Mouse (Mus musculus): ENCODE measurements at regions not wholly inside any gene's neighbourhood (a gene's known extent, or its start where the extent isn't known, plus 50 kb on each side); places are given as distances from the start of the nearest gene placed in this dataset.
"Not testable (repeated sequence)": the region's sequence is repeated elsewhere in the genome, so short reads cannot be mapped to it uniquely, and the experiment has no call there.

GRCm38 (mm10) chr15:11476248-11476647 is 76.8 kb upstream of the Tars start:
- DNase-seq (ENCODE audit: low spot score): no peak

DNA sequence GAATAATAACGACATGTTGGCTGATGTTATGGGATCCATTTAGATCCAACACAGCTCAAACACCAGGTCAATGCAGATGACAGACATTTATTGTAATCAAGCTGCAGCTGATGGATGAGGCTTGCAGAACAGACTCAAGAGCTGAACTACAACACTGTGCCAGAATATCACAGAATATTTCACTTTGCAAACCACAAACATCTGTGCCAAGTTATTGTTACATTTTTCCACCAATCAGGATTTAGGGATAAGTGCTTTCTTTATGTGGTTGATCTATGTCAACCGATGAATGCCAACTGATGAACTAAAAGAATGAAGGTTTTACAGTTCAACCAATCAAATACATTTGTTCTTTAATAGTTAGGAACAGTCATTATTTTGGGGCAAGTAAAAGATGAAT is 63.9 kb upstream of the Tars start:
- DNase-seq (ENCODE audit: low spot score): no peak

DNA sequence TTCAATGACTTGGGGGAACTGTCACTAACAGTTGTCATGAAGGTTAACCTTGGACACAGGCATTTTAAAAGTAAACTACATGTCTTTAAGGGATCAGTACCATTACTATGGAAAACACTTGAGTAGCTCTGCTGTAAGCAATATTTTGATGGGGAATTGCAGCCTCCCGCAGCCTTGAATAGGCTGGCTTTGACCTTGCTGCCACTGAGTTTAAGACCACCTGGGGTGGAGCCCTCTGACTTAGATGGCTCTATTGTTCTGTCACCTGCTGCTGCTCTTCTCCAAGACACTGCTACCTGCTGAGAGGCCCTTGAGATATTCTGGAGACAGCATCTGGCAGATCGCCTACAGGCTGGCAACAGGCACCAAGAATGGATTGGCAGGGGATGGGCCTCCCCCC is 62.1 kb upstream of the Tars start:
- DNase-seq (ENCODE audit: low spot score): not testable (repeated sequence)

GRCm38 (mm10) chr15:11459306-11459705 is 59.8 kb upstream of the Tars start:
- DNase-seq (ENCODE audit: low spot score): no peak

DNA sequence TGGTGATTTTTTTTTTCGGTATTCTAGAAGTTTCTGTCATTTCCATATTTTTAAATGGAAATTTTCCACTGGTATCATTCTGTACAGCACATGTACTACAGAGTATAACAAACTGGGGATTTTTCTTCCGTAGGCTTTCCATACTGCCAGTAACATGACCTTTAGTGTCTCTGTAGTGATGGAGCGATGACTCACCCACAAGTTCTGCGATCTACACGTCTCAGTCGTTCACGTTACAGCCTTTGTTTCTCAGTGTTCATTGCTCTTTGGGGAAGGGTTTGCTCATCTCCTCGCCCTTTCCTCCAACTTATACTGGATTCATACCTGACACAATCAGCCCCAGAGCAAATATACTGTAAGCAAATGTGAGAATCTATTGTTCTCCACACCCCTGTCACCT is 57.8 kb upstream of the Tars start:
- DNase-seq (ENCODE audit: low spot score): no peak

- DNase-seq (ENCODE audit: low spot score): no peak
These were observed 56.5 kb upstream of the Tars start for GRCm38 (mm10) chr15:11455982-11456381.

DNA sequence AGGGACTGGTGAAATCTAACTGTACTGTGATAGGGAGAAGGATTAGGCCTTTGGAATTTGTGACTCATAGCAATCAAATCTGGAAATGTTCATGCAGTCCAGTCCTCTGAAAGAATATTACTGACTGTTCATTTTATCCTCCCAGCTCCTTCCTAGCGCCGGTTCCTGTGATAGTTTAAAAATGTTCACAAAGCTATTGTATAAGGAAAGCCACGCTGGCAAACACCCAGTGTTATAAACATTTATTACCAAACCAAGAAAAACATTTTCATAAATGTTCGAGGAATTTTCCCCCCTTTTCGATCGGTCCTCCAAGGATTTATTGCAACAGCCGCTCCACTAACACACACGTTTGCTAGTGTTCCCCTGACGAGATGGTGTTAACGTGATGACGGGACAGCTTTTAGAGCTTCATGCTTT is 55.9 kb upstream of the Tars start:
- no peak for DNase-seq (ENCODE audit: low spot score)

DNA sequence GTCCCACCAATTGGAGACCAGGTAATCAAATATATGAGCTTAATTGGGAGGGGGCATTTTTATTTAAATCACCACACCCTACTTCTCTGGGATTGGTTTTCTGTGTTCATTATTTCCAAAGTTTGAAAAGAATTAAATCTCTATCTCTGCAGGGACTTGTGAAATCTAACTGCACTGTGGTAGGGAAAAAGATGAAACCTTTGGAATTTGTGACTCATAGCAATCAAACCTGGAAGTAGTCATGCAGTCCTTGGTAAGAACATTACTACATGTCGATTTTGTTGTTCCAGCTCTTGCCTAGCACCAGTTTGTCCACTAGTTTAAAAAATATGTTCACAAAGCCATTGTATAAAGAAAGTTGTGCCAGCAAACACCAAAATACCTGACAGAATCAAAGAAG is 54.5 kb upstream of the Tars start:
- no peak for DNase-seq (ENCODE audit: low spot score)

- no peak for DNase-seq (ENCODE audit: low spot score)
These were observed 52.2 kb upstream of the Tars start for GRCm38 (mm10) chr15:11451635-11452034.

Measured in testis, postnatal 10 days (tissue).